Mouse (Mus musculus): ENCODE data around the gene Scgb1a1.

DNA sequence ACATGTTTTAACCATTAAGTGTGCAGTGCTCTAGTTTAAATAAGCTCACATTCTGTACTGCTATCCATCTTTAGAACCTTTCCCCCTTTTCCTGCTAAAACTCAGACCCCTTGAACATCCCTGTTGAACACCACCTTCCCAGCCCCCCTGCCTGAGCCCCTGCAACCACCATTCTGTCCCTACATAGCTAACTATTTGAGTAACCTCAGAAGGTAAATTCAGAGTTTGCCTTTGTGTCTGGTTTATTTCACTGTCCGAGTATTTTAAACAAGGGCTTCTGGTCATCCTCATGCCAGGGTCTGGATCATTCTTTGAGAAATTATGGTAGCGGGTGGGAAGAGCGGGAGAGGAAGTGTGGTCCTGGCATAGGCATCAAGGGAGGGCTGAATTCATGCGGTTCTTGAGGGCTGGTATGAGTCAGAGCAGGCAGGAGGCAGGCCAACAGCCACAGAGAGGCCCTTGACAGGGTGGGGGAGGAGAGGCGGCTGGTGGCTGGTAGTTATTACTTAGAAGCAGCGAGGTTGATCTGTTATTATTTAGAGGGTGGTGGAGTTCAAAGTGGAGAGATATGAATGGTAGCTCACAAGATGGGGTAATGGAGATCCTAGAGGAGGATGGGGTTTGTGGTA, 34.8 kb downstream of the Scgb1a1 start:
- TF ChIP-seq POLR2A (IDR thresholded peaks at IDR 0.05; ENCODE audit: control insufficient read depth, extremely low read depth, insufficient read depth, low read length, poor library complexity) (no peak), CTCF (IDR thresholded peaks at IDR 0.05; ENCODE audit: borderline replicate concordance, control insufficient read depth, extremely low read depth, insufficient read depth, low read length, poor library complexity) (no peak)
